Mouse (Mus musculus) forebrain, embryonic 14.5 days (tissue): ENCODE results near the gene Frat2. TPM values are rescaled to one million over a fixed set of nuclear protein-coding genes. Genes with fewer than 3 reads are reported as not detected.

Experiments used
- ATAC-seq: fragments of 200-750 bp; cut with Nextera tagmentation; 2 replicates; pipeline ENCODE4 v1.8.0; 2017; ENCODE audit warnings: mild to moderate bottlenecking, moderate library complexity
- DNase-seq: peaks from one replicate; pipeline ENCODE4 v3.0.0-alpha.2; 2015; ENCODE audit warnings: low spot score
- H3K27ac ChIP-seq: fragments of 300-500 bp; sonication (generic); 2 replicates; pipeline ENCODE4 v1.5.1; 2014; ENCODE audit warnings: low read depth, mild to moderate bottlenecking, control low read depth, low read length, moderate library complexity
- H3K27me3 ChIP-seq: fragments of 300-500 bp; sonication (generic); replicated peaks from 2 replicates; pipeline ENCODE4 v1.6.1; 2014; ENCODE audit warnings: low read length, control low read depth, mixed read lengths; ENCODE audit not compliant: control insufficient read depth, insufficient read depth
- H3K36me3 ChIP-seq: fragments of 300-500 bp; sonication (generic); 2 replicates; pipeline ENCODE4 v1.6.1; 2014; ENCODE audit warnings: low read length, control low read depth; ENCODE audit not compliant: control insufficient read depth, insufficient read depth
- H3K4me1 ChIP-seq: fragments of 300-500 bp; sonication (generic); 2 replicates; pipeline ENCODE4 v1.6.1; 2014; ENCODE audit warnings: antibody characterized with exemption, low read length, control low read depth; ENCODE audit not compliant: control insufficient read depth, insufficient read depth
- H3K4me2 ChIP-seq: fragments of 300-500 bp; sonication (generic); 2 replicates; pipeline ENCODE4 v1.6.1; 2014; ENCODE audit warnings: mild to moderate bottlenecking, control low read depth, low read length
- H3K4me3 ChIP-seq: fragments of 300-500 bp; sonication (generic); 2 replicates; pipeline ENCODE4 v1.5.1; 2014; ENCODE audit warnings: low read depth, low read length, control low read depth
- H3K9ac ChIP-seq: fragments of 300-500 bp; sonication (generic); 2 replicates; pipeline ENCODE4 v1.6.1; 2014; ENCODE audit warnings: mild to moderate bottlenecking, low read length, control low read depth, moderate library complexity
- H3K9me3 ChIP-seq: fragments of 300-500 bp; sonication (generic); replicated peaks from 2 replicates; pipeline ENCODE4 v1.6.1; 2016; ENCODE audit warnings: low read length, control low read depth, mixed read lengths; ENCODE audit not compliant: control insufficient read depth
- WGBS: fragments of 180-500 bp; shearing (Covaris S2); extraction: QIAGEN DNeasy Blood & Tissue Kit; methylation state at CpG from one replicate; pipeline ENCODE4 v1.1.7; 2014; 5-methylcytosine and 5-hydroxymethylcytosine counted together
- polyA plus RNA-seq: library from polyadenylated mRNA; unstranded; fragments of >200 nt; fragmentation: Nextera tagmentation; extraction: Ambion mirVana; gene quantifications from 2 replicates; pipeline ENCODE4 v1.2.1, GENCODE M21; 2014

Gene Frat2
- polyA plus RNA-seq, 1 experiment from 2014 or later, result 8.6 TPM

DNA sequence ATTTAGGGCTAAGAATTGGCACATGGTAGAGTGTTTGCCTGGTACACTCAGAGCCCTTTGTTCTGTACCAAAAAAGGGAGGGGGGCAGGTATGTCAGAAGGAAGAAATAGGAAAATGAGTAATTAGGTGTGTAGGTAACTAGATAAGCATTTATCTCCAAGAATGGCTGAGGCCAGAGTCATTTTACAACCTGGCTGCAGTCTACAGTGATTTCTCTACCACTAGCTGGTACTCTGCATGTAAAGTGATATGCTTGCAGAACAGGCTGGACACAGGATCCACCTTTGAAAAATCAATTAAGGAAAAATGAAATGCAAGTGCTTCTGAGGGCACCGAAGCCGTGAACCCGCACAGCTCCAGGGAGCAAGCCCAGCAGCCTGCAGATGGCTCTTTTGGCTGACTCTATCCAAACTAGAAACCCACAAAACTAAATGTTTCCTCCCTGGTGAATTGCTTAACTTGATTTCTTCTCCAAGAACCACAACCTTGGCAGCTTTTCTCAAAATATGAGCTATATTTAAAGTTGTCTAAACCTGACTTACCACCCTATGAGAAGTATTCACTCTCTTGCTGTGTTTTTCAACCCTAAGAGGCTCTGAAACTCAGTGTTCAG lies 51.7 kb downstream of the Frat2 start:
- no peak overlapping the region for H3K9ac ChIP-seq
- H3K36me3 ChIP-seq, result no peaks in the 10 kb centered on the region
- H3K4me3 ChIP-seq, result no peak overlapping the region
- 0 out of 2 replicates have a peak, but pooled peaks cover 2% of the 10 kb centered on the region for H3K4me1 ChIP-seq
- H3K27me3 ChIP-seq, result no peaks in the 10 kb centered on the region
- no peak overlapping the region for H3K4me2 ChIP-seq
- no peak overlapping the region for H3K27ac ChIP-seq
- no peaks in the 10 kb centered on the region for H3K9me3 ChIP-seq
- DNase-seq (no peak), ATAC-seq (no peak)
- 89% methylated on average over 3 of the region's 3 CpGs for WGBS

Other genes starting within 250 kb of the Frat2 start
- gene Slit1, start 104.5 kb downstream of the Frat2 start, polyA plus RNA-seq, result 13.5 and 22.5 TPM in 2 replicates
- 11.2 and 12.6 TPM in 2 replicates for gene Arhgap19, start 46.1 kb downstream of the Frat2 start, polyA plus RNA-seq
- 34.9 and 35.5 TPM in 2 replicates for gene Frat1, start 18.2 kb downstream of the Frat2 start, polyA plus RNA-seq
- 8.4 and 12.8 TPM in 2 replicates for gene Rrp12, start 48.0 kb upstream of the Frat2 start, polyA plus RNA-seq
- gene Pgam1, start 63.8 kb upstream of the Frat2 start, polyA plus RNA-seq, result 505 and 522 TPM in 2 replicates
- 69.0 and 76.2 TPM in 2 replicates for gene Exosc1, start 85.3 kb upstream of the Frat2 start, polyA plus RNA-seq
- gene Zdhhc16, start 85.3 kb upstream of the Frat2 start, polyA plus RNA-seq, result 77.2 and 83.7 TPM in 2 replicates
- 30.8 and 35.9 TPM in 2 replicates for gene Mms19, start 133.0 kb upstream of the Frat2 start, polyA plus RNA-seq
- gene Ubtd1, start 133.6 kb upstream of the Frat2 start, polyA plus RNA-seq, result 5.4 and 6.7 TPM in 2 replicates
- 0.47 TPM in 2 replicates for gene Ankrd2, start 187.9 kb upstream of the Frat2 start, polyA plus RNA-seq
- gene Hoga1, start 197.5 kb upstream of the Frat2 start, polyA plus RNA-seq, result 0.76 and 0.90 TPM in 2 replicates
- not detected in 2 replicates for gene 4933411K16Rik, start 204.1 kb upstream of the Frat2 start, polyA plus RNA-seq
- 166 TPM in 2 replicates for gene Morn4, start 238.2 kb upstream of the Frat2 start, polyA plus RNA-seq
- gene Pi4k2a, start 242.3 kb upstream of the Frat2 start, polyA plus RNA-seq, result 13.2 and 19.5 TPM in 2 replicates